Mouse (Mus musculus): ENCODE measurements around the gene Ppp1r1b. TPM values are rescaled to one million over a fixed set of nuclear protein-coding genes. Genes with fewer than 3 reads are reported as not detected.

The Ppp1r1b gene
- 8.1 and 20.1 TPM in 2 replicates for polyA plus RNA-seq (2016; fragmentation: Nextera tagmentation; extraction: Ambion mirVana)

DNA sequence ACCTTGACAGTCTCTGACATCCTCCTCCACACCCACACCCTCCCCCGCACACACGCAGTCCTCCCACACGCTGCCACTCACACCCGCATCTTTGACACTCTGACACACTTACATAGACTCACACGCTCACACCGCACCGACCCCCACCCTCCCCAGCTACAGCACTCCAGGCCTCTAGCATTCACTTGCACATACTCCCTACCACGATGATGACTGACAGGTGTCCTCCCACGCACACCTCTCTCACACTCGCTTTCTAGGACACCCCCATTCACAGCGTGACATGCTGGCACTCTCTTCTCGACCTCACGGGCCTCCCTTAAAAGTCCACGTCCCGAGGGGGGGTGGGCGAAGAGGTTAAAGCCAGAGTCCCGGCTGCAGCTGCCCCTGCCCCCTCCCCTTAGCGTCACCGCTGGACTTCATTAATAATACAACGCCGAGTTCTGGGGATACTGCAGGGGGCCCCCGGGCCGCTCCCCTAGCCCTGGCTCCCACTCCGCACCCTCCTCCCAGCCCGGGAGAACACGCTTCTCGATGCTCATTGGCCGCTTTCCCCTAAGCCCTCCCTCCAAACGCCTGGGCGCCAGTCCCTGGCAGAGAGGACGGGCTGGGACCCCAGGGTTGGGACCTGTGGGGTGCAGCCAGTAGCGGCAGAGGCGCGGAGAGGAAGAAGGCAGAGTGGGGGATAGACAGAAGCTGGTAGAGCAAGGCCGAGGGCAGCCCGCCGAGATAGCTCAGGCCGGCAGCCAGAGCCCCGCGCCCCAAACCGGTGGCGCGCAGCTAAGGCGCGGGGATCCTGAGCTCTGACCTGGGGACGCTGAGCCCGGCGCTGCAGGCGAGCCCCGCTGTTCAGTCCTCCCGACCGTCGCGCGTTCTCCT is at the start of gene Ppp1r1b:
Gene Ppp1r1b (plus strand): TSS at position 322 of the 879 bp plus-strand sequence.
- under 1% methylated on average over 55 of the region's 55 CpGs for WGBS
- Histone ChIP-seq H3K4me3 (peak within 1 kb of the TSS; percentile 69), H3K27me3 (ENCODE audit: insufficient read depth, poor library complexity, severe bottlenecking) (peaks cover 97% of the 10 kb centered on the region), H3K27ac (peak within 1 kb of the TSS; percentile 84), H3K9me3 (no peaks in the 10 kb centered on the region), H3K4me1 (peaks cover 45% of the 10 kb centered on the region), H3K36me3 (no peaks in the 10 kb centered on the region)
- no peak for DNase-seq (ENCODE audit: low spot score)

GRCm38 (mm10) chr11:98298484-98299205 is 49.6 kb upstream of the Ppp1r1b start:
- 22% methylated on average over 10 of the region's 10 CpGs for WGBS
- H3K27me3 ChIP-seq (ENCODE audit: insufficient read depth, poor library complexity, severe bottlenecking) = peaks cover 92% of the 10 kb centered on the region
- peaks cover 40% of the 10 kb centered on the region for H3K4me1 ChIP-seq
- H3K36me3 ChIP-seq = no peaks in the 10 kb centered on the region
- no peak overlapping the region for H3K4me3 ChIP-seq
- no peak for DNase-seq (ENCODE audit: low spot score)
- H3K27ac ChIP-seq = no peak overlapping the region; the same call in 1 of the 2 replicates
- no peaks in the 10 kb centered on the region for H3K9me3 ChIP-seq

GRCm38 (mm10) chr11:98313790-98314323 is 34.3 kb upstream of the Ppp1r1b start:
- 0 out of 2 replicates have a peak, but pooled peaks cover 2% of the 10 kb centered on the region for H3K36me3 ChIP-seq
- 0 out of 2 replicates have a peak, but pooled peaks cover 3% of the 10 kb centered on the region for H3K4me1 ChIP-seq
- peak overlapping the region; percentile 29; the same call in 1 of the 2 replicates for H3K4me3 ChIP-seq
- no peak for DNase-seq (ENCODE audit: low spot score)
- no peaks in the 10 kb centered on the region for H3K9me3 ChIP-seq
- peaks cover 91% of the 10 kb centered on the region for H3K27me3 ChIP-seq (ENCODE audit: insufficient read depth, poor library complexity, severe bottlenecking)
- WGBS = 1% methylated on average over 26 of the region's 26 CpGs
- H3K27ac ChIP-seq = no peak overlapping the region

DNA sequence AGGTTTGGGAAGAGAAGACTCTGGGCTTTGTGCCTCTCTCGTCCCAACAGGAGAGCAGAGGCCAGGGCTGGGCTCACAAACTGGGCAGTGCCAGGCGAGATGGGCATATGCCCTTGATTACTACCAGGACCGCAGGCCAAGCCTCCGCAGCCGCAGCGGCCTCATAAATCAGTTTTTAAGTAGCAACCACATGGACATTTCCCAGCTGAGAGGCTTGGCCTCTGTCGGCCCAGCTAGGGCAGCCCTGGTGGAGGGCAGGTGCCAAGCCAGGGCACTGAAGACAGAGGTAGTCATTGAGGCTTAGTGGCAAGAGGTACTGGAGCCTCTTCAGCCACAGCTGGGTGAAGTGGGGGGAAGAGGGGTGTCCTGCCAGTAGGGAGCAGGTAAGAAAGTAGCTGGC is 30.7 kb upstream of the Ppp1r1b start:
- no peaks in the 10 kb centered on the region for H3K9me3 ChIP-seq
- no peak overlapping the region; the same call in 1 of the 2 replicates for H3K27ac ChIP-seq
- 3% methylated on average over 7 of the region's 7 CpGs for WGBS
- DNase-seq (ENCODE audit: low spot score) = no peak
- H3K36me3 ChIP-seq = 0 out of 2 replicates have a peak, but pooled peaks cover 2% of the 10 kb centered on the region
- peaks cover 98% of the 10 kb centered on the region for H3K27me3 ChIP-seq (ENCODE audit: insufficient read depth, poor library complexity, severe bottlenecking)
- no peak overlapping the region for H3K4me3 ChIP-seq
- H3K4me1 ChIP-seq = 0 out of 2 replicates have a peak, but pooled peaks cover 3% of the 10 kb centered on the region

- Histone ChIP-seq H3K36me3 (0 out of 2 replicates have a peak, but pooled peaks cover 2% of the 10 kb centered on the region), H3K4me3 (no peak overlapping the region), H3K9me3 (no peaks in the 10 kb centered on the region), H3K4me1 (0 out of 2 replicates have a peak, but pooled peaks cover 3% of the 10 kb centered on the region), H3K27ac (no peak overlapping the region), H3K27me3 (ENCODE audit: insufficient read depth, poor library complexity, severe bottlenecking) (peaks cover 100% of the 10 kb centered on the region)
- 1% methylated on average over 14 of the region's 14 CpGs for WGBS
- no peak for DNase-seq (ENCODE audit: low spot score)
Observed at GRCm38 (mm10) chr11:98318421-98319116, 29.6 kb upstream of the Ppp1r1b start.

DNA sequence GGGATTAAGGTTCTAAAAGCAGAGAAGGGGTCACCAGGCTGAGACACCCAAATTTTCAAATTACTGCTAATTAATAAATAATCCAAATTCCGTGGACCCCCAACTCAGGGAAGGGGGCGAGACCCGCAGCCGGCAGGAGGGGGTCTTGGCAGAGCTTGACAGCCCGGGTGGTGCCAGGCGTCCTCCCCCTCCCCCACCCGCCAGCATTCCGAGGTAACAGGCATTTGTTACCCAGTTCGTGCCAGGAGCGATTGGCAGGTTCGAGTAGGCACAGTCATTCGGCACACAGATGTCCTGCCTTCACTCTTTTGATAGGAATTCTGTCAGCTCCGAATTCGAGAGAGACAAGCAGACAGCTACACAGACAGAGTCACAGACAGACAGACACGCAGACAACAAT is 29.1 kb upstream of the Ppp1r1b start:
- DNase-seq (ENCODE audit: low spot score) = no peak
- H3K9me3 ChIP-seq = no peaks in the 10 kb centered on the region

GRCm38 (mm10) chr11:98319544-98319943 is 28.7 kb upstream of the Ppp1r1b start:
- no peaks in the 10 kb centered on the region for H3K4me1 ChIP-seq
- H3K9me3 ChIP-seq = no peaks in the 10 kb centered on the region
- no peak for DNase-seq (ENCODE audit: low spot score)
- peaks cover 100% of the 10 kb centered on the region for H3K27me3 ChIP-seq (ENCODE audit: insufficient read depth, poor library complexity, severe bottlenecking)
- no peak overlapping the region for H3K4me3 ChIP-seq
- H3K36me3 ChIP-seq = 0 out of 2 replicates have a peak, but pooled peaks cover 2% of the 10 kb centered on the region
- H3K27ac ChIP-seq = no peak overlapping the region
- whole genome bisulfite sequencing = 20% methylated on average over 4 of the region's 4 CpGs

More for the DNA sequence above, 29.1 kb upstream of the Ppp1r1b start:
- Histone ChIP-seq H3K4me3 (no peak overlapping the region), H3K27me3 (ENCODE audit: insufficient read depth, poor library complexity, severe bottlenecking) (peaks cover 100% of the 10 kb centered on the region), H3K4me1 (no peaks in the 10 kb centered on the region), H3K36me3 (0 out of 2 replicates have a peak, but pooled peaks cover 2% of the 10 kb centered on the region), H3K27ac (no peak overlapping the region)
- 3% methylated on average over 15 of the region's 15 CpGs for WGBS

GRCm38 (mm10) chr11:98319944-98320343 is 28.3 kb upstream of the Ppp1r1b start:
- Histone ChIP-seq H3K4me1 (no peaks in the 10 kb centered on the region), H3K4me3 (no peak overlapping the region), H3K9me3 (no peaks in the 10 kb centered on the region), H3K27ac (no peak overlapping the region), H3K36me3 (0 out of 2 replicates have a peak, but pooled peaks cover 2% of the 10 kb centered on the region), H3K27me3 (ENCODE audit: insufficient read depth, poor library complexity, severe bottlenecking) (peaks cover 100% of the 10 kb centered on the region)
- 7% methylated on average over 2 of the region's 2 CpGs for WGBS
- no peak for DNase-seq (ENCODE audit: low spot score)

DNA sequence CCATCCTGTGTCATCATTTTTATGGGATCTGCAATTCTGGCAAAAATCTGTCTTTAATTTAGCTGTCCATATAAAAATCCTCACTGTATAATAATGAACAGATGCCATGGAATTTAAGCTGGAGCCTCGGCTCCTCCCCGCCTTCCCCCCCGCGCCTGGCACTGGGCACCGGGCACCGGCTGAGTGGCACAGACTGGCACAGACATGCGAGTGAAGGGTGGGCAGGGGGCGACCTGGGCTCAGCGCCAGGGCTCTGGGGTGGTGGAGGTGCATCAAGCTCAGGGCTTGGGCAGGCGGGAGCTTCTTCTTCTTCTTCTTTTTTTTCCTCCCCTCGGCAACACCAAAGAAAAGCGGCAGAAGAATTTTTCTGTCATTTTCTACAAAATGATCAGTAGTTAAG is 27.8 kb upstream of the Ppp1r1b start:
- WGBS = 13% methylated on average over 12 of the region's 12 CpGs
- DNase-seq (ENCODE audit: low spot score) = no peak
- H3K4me3 ChIP-seq = no peak overlapping the region
- H3K36me3 ChIP-seq = 0 out of 2 replicates have a peak, but pooled peaks cover 2% of the 10 kb centered on the region
- no peaks in the 10 kb centered on the region for H3K9me3 ChIP-seq
- no peak overlapping the region for H3K27ac ChIP-seq
- peaks cover 100% of the 10 kb centered on the region for H3K27me3 ChIP-seq (ENCODE audit: insufficient read depth, poor library complexity, severe bottlenecking)
- no peaks in the 10 kb centered on the region for H3K4me1 ChIP-seq

- no peak for DNase-seq (ENCODE audit: low spot score)
- Histone ChIP-seq H3K27me3 (ENCODE audit: insufficient read depth, poor library complexity, severe bottlenecking) (peaks cover 100% of the 10 kb centered on the region), H3K9me3 (no peaks in the 10 kb centered on the region), H3K36me3 (0 out of 2 replicates have a peak, but pooled peaks cover 2% of the 10 kb centered on the region), H3K4me3 (no peak overlapping the region), H3K27ac (no peak overlapping the region), H3K4me1 (no peaks in the 10 kb centered on the region)
- WGBS = 1% methylated on average over 30 of the region's 30 CpGs
Observed at GRCm38 (mm10) chr11:98320806-98321676, 27.2 kb upstream of the Ppp1r1b start.

DNA sequence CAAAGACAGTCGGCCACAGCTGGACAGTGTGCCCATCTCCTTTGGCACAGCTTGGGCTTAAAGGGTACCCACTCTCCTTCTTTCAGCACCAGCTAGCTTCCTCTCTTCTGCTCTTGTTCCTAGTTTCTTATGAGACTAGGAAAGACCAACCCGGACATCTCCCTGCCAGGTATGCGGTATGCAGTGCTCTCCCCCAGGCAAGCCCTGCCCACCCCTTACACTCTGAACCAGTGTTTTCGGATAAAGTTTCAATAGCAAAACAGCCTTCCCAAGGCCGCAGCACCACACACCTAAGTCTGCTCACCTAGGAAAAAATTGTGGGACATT is 26.6 kb upstream of the Ppp1r1b start:
- Histone ChIP-seq H3K36me3 (0 out of 2 replicates have a peak, but pooled peaks cover 2% of the 10 kb centered on the region), H3K27ac (no peak overlapping the region), H3K27me3 (ENCODE audit: insufficient read depth, poor library complexity, severe bottlenecking) (peaks cover 99% of the 10 kb centered on the region), H3K4me3 (no peak overlapping the region), H3K9me3 (no peaks in the 10 kb centered on the region), H3K4me1 (no peaks in the 10 kb centered on the region; the same call in 1 of the 2 replicates)
- WGBS = 11% methylated on average over 5 of the region's 5 CpGs
- no peak for DNase-seq (ENCODE audit: low spot score)
